Mouse (Mus musculus): ENCODE data around the gene Nup210.

- no peak for TF ChIP-seq CTCF (IDR thresholded peaks at IDR 0.05; ENCODE audit: borderline replicate concordance, insufficient read depth, low read length)
- no peak for TF ChIP-seq POLR2A (IDR thresholded peaks at IDR 0.05; ENCODE audit: low read depth, low read length)
Observed at GRCm38 (mm10) chr6:91128996-91129395, 12.4 kb upstream of the Nup210 start.
